Mouse (Mus musculus) ovary, adult 18-20 months (tissue): ENCODE data around the gene Bcl7a.

ENCODE experiments used
- DNase-seq: peaks from one replicate; pipeline ENCODE4 v3.0.0; 2022; ENCODE audit warnings: low spot score, mixed read lengths

Gene Bcl7a

DNA sequence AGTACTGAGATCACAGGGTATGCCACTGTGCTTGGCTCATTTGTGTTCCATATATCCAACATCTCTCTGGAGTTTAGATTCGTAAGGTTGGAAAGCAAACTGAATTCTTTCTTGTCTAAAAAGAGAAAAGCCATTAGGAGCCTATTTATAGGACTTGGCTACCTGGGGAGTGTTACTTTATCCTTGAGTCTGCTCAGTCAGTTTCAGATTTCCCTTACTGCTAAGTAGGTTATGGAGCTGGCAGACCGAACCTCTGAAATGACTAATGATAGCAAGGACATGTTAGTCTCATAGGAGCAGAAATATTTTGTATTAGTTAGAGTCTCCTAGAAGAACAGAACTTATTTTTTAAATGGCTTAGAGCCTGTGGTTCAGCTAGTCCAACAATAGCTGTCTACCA is 80.3 kb downstream of the Bcl7a start:
- DNase-seq, result no peak
